Mouse (Mus musculus): ENCODE results near the gene Tm9sf2.
"Not testable (repeated sequence)": the region's sequence is repeated elsewhere in the genome, so short reads cannot be mapped to it uniquely, and the experiment has no call there.

Tm9sf2 gene

DNA sequence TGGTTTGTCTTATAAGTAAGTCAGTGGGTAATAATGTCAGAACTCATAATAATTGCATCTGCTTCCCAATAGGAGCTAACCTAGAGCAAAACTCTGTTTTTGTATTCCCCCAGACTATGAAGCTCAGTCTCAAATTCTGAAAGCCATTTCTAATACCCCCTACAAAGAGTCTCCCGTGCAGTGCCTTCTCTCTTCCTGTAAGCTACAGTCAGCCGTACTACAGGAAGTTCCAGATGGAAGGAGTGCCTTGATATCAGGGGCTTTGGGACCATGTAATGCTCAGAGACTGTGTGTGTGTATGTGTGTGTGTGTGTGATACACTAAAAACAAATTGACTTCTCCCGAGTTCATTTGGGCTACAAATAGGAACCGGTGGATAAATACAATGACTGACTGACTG is 7.3 kb upstream of the Tm9sf2 start:
- no peak for DNase-seq (ENCODE audit: low spot score in 2 of 2)

- not testable (repeated sequence) for DNase-seq (ENCODE audit: low spot score in 2 of 2)
Observed at GRCm38 (mm10) chr14:122101890-122102289, 4.9 kb upstream of the Tm9sf2 start.

DNA sequence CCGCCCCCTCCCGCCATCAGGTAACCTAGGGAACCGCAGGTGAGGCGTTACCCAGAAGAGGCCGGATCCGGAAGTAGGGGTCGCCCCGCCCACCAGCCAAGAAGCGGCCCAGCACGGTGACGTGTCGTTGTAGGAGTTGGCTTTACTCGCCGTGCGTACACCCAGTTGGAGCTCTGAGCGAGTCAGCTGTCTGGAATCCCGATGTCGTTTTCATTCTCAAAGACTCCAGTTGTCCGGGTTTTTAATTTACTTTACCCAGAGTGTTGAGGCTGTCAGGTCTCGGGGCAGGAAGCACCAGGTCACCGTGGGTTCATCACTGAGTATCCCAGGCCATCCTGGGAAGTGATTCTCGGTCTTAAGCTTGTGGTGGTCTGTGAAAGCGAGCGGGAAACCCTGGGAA is 2.0 kb upstream of the Tm9sf2 start:
- peak; percentile 77 to 87 for DNase-seq (ENCODE audit: low spot score in 2 of 2)

- DNase-seq (ENCODE audit: low spot score in 2 of 2), result no peak
Observed at GRCm38 (mm10) chr14:122105391-122106285, 1.2 kb upstream of the Tm9sf2 start.

- peak in 1 of 2 experiments; percentile 30 for DNase-seq (ENCODE audit: low spot score in 2 of 2)
Observed at GRCm38 (mm10) chr14:122107481-122108214, 810 bp downstream of the Tm9sf2 start.

GRCm38 (mm10) chr14:122111681-122112080 is 4.8 kb downstream of the Tm9sf2 start:
- DNase-seq (ENCODE audit: low spot score in 2 of 2), result no peak

- DNase-seq (ENCODE audit: low spot score in 2 of 2), result no peak
Observed at GRCm38 (mm10) chr14:122112311-122112710, 5.5 kb downstream of the Tm9sf2 start.

DNA sequence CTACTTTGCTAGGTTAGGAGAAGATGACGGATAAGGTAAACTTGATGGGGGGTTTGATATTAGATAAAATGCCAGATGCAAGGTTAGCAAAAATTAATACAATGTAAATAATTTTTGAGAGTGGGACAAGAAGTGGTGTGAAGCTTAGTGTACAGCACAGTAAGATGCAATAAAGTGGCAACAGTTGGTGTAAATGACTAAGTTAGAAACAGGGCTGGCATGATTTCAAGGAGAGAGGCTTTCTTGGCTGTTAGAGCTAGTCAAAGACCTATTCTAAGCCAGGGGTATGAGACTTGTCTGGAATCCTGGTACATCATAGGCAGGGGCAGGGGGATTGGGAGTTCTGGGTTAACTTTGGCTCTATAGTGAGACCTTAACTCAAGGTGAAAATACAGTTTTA is 9.4 kb downstream of the Tm9sf2 start:
- no peak for DNase-seq (ENCODE audit: low spot score in 2 of 2)

DNA sequence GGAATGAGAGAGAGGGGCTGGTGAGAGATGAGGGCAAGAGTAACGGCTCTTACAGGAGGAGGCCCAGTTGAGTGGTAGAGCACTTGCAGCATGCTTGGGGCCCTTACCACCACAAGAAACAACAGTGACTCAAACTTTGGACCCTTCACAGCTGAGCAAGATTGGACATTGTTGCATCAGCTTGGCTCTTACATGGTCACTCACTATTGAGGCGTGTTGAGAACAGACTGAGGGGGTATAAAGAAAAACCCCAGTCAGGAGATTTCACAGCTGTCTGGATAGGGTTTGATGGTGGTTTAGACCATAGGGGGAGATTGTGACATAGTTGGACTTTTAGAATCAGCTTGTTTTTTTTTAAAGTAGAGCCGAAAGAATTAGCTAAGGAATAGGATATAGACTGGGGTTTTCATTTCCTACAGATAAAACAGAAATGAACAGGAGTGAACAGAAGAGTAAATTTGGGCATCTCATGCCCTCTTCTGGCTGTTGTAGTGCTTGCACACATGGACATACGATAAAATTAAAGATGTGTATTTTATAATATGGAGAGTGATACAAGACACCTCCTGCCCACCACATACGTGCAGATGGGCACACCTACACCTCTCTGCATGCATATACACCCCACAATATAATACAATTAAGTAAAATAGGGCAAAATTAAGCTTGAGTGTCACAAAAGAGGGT is 23.4 kb downstream of the Tm9sf2 start:
- DNase-seq (ENCODE audit: low spot score in 2 of 2), result no peak

- DNase-seq (ENCODE audit: low spot score in 2 of 2), result no peak
Observed at GRCm38 (mm10) chr14:122131644-122132043, 24.8 kb downstream of the Tm9sf2 start.

DNA sequence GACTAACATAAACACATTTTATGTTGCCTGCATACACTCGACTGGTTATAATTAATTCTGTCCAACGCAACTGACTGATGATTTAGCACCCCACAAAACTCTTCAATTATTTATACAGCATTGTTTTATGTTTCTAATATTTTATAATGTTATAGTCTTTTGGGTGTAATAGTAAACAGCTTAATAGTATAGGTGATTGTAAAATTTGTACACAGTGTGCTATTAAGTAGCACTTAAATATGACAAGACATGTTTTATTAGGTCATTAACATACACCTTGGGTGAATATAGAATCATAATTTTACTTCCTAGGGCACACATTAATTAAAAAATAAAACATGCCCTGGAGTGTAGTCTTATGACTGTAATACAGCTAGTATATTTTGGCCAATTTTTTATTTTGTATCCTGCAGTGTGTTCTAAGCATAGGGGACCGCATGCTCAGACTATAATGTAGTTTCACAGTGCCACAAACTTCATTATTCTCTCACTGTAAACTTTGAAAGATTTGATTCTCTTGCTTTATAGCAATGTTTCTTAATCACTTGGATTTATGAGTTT is 29.6 kb downstream of the Tm9sf2 start:
- no peak for DNase-seq (ENCODE audit: low spot score in 2 of 2)

GRCm38 (mm10) chr14:122137234-122137633 is 30.4 kb downstream of the Tm9sf2 start:
- no peak for DNase-seq (ENCODE audit: low spot score in 2 of 2)

- DNase-seq (ENCODE audit: low spot score in 2 of 2), result no peak
Observed at GRCm38 (mm10) chr14:122140126-122140525, 33.3 kb downstream of the Tm9sf2 start.

GRCm38 (mm10) chr14:122143585-122144269 is 36.9 kb downstream of the Tm9sf2 start:
- DNase-seq (ENCODE audit: low spot score in 2 of 2), result no peak

- no peak for DNase-seq (ENCODE audit: low spot score in 2 of 2)
Observed at GRCm38 (mm10) chr14:122145374-122145773, 38.5 kb downstream of the Tm9sf2 start.

DNA sequence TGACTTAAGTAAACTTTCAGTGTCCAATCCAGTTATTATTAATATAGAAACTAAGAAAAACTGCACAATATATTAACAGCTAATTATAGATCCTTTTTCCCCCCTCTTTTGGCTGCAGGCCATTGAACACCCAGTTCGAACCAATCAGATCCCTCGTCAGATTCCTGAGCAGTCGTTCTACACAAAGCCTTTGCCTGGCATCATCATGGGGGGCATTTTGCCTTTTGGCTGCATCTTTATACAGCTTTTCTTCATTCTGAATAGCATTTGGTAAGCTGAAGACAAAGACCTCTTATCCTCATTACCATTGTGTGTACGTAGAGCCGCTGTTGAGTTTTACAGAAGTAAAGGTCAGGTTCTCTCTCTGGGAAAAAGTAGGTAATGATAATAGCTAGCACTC is 43.8 kb downstream of the Tm9sf2 start:
- DNase-seq (ENCODE audit: low spot score in 2 of 2), result no peak

- DNase-seq (ENCODE audit: low spot score in 2 of 2), result no peak
Observed at GRCm38 (mm10) chr14:122157738-122158137, 50.9 kb downstream of the Tm9sf2 start.

- no peak for DNase-seq (ENCODE audit: low spot score in 2 of 2)
Observed at GRCm38 (mm10) chr14:122160916-122161315, 54.1 kb downstream of the Tm9sf2 start.

GRCm38 (mm10) chr14:122168912-122169311 is 62.1 kb downstream of the Tm9sf2 start:
- DNase-seq (ENCODE audit: low spot score in 2 of 2), result no peak

DNA sequence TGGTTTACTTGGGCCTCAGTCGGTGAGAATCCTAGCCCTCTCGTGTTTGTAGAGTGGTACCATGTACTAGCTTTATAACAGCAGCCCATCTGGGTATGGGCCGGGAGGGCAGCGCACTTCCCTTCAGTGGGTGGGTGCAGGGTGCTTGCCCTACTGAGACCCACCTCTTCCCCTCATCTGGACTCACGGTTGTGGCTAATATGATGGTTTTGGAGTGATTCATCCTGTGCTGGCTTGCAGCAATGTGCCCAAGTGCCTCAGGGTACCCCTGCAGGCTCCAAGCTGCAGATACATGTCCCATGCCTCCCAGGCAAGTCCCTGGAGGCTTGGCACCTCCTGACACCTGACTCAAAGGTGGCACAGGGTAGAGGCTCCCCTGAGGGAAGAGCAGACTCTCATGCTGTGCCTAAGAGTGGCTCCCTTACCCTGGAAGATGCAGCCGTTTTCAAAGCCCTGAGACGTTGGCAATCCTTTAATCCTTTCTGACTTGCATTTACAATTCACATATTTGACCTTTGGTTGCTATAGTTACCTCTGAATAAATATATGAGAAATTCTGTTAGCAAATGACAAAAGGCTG is 63.5 kb downstream of the Tm9sf2 start:
- no peak for DNase-seq (ENCODE audit: low spot score in 2 of 2)

DNA sequence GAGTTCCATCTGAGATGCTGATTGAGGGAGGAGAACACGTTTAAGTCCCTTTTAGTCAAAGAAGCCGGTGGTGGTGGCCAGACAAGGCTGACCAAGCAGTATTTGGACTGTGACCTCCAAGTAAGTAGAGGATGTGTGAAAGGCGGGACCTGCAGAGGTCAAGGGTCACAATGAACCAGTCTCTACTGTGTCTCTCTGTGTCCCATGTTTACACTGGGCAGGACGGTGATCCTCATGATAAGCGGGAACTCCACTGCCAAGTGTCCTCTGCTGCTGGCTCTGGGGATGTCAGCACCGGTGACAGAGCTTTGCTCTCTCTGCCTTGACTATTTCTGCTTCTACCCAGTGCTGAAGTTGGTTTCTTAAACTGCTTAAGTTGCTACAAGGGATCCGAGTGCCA is 64.2 kb downstream of the Tm9sf2 start:
- DNase-seq (ENCODE audit: low spot score in 2 of 2), result no peak

Measured in cerebellum, postnatal 4 days (tissue).